Mouse (Mus musculus) midbrain, postnatal 0 days (tissue): ENCODE results near the gene Themis. TPM values are rescaled to one million over a fixed set of nuclear protein-coding genes. Genes with fewer than 3 reads are reported as not detected.

Source experiments
- ATAC-seq: fragments of 200-750 bp; cut with Nextera tagmentation; 2 replicates; pipeline ENCODE4 v1.8.0; 2017; ENCODE audit warnings: moderate number of reproducible peaks, mild to moderate bottlenecking, moderate TSS enrichment, moderate library complexity; ENCODE audit not compliant: low FRiP score
- DNase-seq: peaks from one replicate; pipeline ENCODE4 v3.0.0-alpha.2; 2015; ENCODE audit warnings: low spot score
- H3K27ac ChIP-seq: fragments of 300-500 bp; sonication (generic); 2 replicates; pipeline ENCODE4 v1.5.1; 2014; ENCODE audit warnings: low read depth, mild to moderate bottlenecking, low read length, mixed read lengths
- H3K27me3 ChIP-seq: fragments of 300-500 bp; sonication (generic); 2 replicates; pipeline ENCODE4 v1.6.1; 2014; ENCODE audit warnings: low read length, control low read depth, mixed read lengths; ENCODE audit not compliant: insufficient read depth
- H3K36me3 ChIP-seq: fragments of 300-500 bp; sonication (generic); 2 replicates; pipeline ENCODE4 v1.6.1; 2014; ENCODE audit warnings: low read length, control low read depth, mixed read lengths; ENCODE audit not compliant: insufficient read depth
- H3K4me1 ChIP-seq: fragments of 300-500 bp; sonication (generic); 2 replicates; pipeline ENCODE4 v1.6.1; 2014; ENCODE audit warnings: mild to moderate bottlenecking, control low read depth, antibody characterized with exemption, low read length, mixed read lengths; ENCODE audit not compliant: insufficient read depth
- H3K4me2 ChIP-seq: fragments of 300-500 bp; sonication (generic); 2 replicates; pipeline ENCODE4 v1.6.1; 2014; ENCODE audit warnings: low read depth, mild to moderate bottlenecking, low read length, mixed read lengths; ENCODE audit not compliant: poor library complexity, severe bottlenecking
- H3K4me3 ChIP-seq: fragments of 300-500 bp; sonication (generic); 2 replicates; pipeline ENCODE4 v1.5.1; 2014; ENCODE audit warnings: low read depth, mild to moderate bottlenecking, low read length, moderate library complexity
- H3K9ac ChIP-seq: fragments of 300-500 bp; sonication (generic); replicated peaks from 2 replicates; pipeline ENCODE4 v1.6.1; 2014; ENCODE audit warnings: mild to moderate bottlenecking, low read length, moderate library complexity, mixed read lengths; ENCODE audit not compliant: poor library complexity, severe bottlenecking
- H3K9me3 ChIP-seq: fragments of 300-500 bp; sonication (generic); 2 replicates; pipeline ENCODE4 v1.6.1; 2016; ENCODE audit warnings: low read length, control low read depth
- CTCF ChIP-seq: IDR thresholded peaks from 2 replicates; pipeline ENCODE4 v1.5.1; 2016; ENCODE audit warnings: antibody characterized with exemption, mild to moderate bottlenecking
- WGBS: fragments of 180-500 bp; shearing (Covaris S2); extraction: QIAGEN DNeasy Blood & Tissue Kit; methylation state at CpG from one replicate; pipeline ENCODE4 v1.1.7; 2014; 5-methylcytosine and 5-hydroxymethylcytosine counted together
- polyA plus RNA-seq: library from polyadenylated mRNA; unstranded; fragments of >200 nt; fragmentation: Nextera tagmentation; extraction: Ambion mirVana; gene quantifications from 2 replicates; pipeline ENCODE4 v1.2.1, GENCODE M21; 2015
- total RNA-seq: library from RNA; depleted of rRNA; stranded (reverse); fragments of >200 nt; gene quantifications from 2 replicates; pipeline ENCODE4 v1.2.3, GENCODE M21; 2014; rRNA removed

Themis gene
- total RNA-seq: not detected in 2 replicates
- not detected in 2 replicates for polyA plus RNA-seq

GRCm38 (mm10) chr10:28668261-28668660 lies at the start of gene Themis:
Themis (plus strand) TSS chr10:28668360.
- Histone ChIP-seq H3K27me3 (no peaks in the 10 kb centered on the region), H3K9ac (no peak within 1 kb of the TSS), H3K27ac (no peak within 1 kb of the TSS), H3K4me2 (no peak within 1 kb of the TSS), H3K36me3 (no peaks in the 10 kb centered on the region), H3K4me3 (no peak within 1 kb of the TSS), H3K4me1 (no peaks in the 10 kb centered on the region), H3K9me3 (no peaks in the 10 kb centered on the region)
- 71% methylated on average over 5 of the region's 5 CpGs for WGBS
- ATAC-seq: no peak
- TF ChIP-seq CTCF: no peak
- DNase-seq: no peak

- no peaks in the 10 kb centered on the region for H3K9me3 ChIP-seq
- no peak overlapping the region for H3K4me3 ChIP-seq
- no peak overlapping the region for H3K4me2 ChIP-seq
- H3K27ac ChIP-seq: no peak overlapping the region
- no peak for TF ChIP-seq CTCF
- ATAC-seq: no peak
- no peak overlapping the region for H3K9ac ChIP-seq
- no peaks in the 10 kb centered on the region for H3K27me3 ChIP-seq
- 82% methylated on average over 1 of the region's 1 CpGs for WGBS
- H3K4me1 ChIP-seq: no peaks in the 10 kb centered on the region
- H3K36me3 ChIP-seq: no peaks in the 10 kb centered on the region
- no peak for DNase-seq
Measured at GRCm38 (mm10) chr10:28619415-28619814, 48.7 kb upstream of the Themis start.

- Histone ChIP-seq H3K4me3 (no peak overlapping the region), H3K36me3 (no peaks in the 10 kb centered on the region), H3K4me2 (no peak overlapping the region), H3K9ac (no peak overlapping the region), H3K4me1 (no peaks in the 10 kb centered on the region), H3K9me3 (no peaks in the 10 kb centered on the region), H3K27ac (no peak overlapping the region), H3K27me3 (no peaks in the 10 kb centered on the region)
- ATAC-seq (no peak), DNase-seq (no peak)
- no peak for TF ChIP-seq CTCF
Measured at GRCm38 (mm10) chr10:28636096-28636495, 32.1 kb upstream of the Themis start.

GRCm38 (mm10) chr10:28641887-28642286 lies 26.3 kb upstream of the Themis start:
- no peak for TF ChIP-seq CTCF
- WGBS: 50% methylated on average over 2 of the region's 2 CpGs
- Histone ChIP-seq H3K9ac (no peak overlapping the region), H3K27ac (no peak overlapping the region), H3K4me1 (no peaks in the 10 kb centered on the region), H3K36me3 (no peaks in the 10 kb centered on the region), H3K27me3 (no peaks in the 10 kb centered on the region), H3K4me3 (no peak overlapping the region), H3K9me3 (no peaks in the 10 kb centered on the region), H3K4me2 (no peak overlapping the region)
- ATAC-seq: no peak
- DNase-seq: no peak

- Histone ChIP-seq H3K9ac (no peak overlapping the region), H3K27me3 (no peaks in the 10 kb centered on the region), H3K4me3 (no peak overlapping the region), H3K27ac (no peak overlapping the region), H3K9me3 (no peaks in the 10 kb centered on the region), H3K4me2 (no peak overlapping the region), H3K4me1 (no peaks in the 10 kb centered on the region), H3K36me3 (no peaks in the 10 kb centered on the region)
- ATAC-seq (no peak), DNase-seq (no peak)
- 95% methylated on average over 2 of the region's 2 CpGs for WGBS
- TF ChIP-seq CTCF: no peak
Measured at GRCm38 (mm10) chr10:28647855-28648254, 20.3 kb upstream of the Themis start.

GRCm38 (mm10) chr10:28649109-28649899 lies 18.9 kb upstream of the Themis start:
- Histone ChIP-seq H3K36me3 (no peaks in the 10 kb centered on the region), H3K4me3 (no peak overlapping the region), H3K9me3 (no peaks in the 10 kb centered on the region), H3K27me3 (no peaks in the 10 kb centered on the region), H3K4me2 (no peak overlapping the region), H3K4me1 (no peaks in the 10 kb centered on the region), H3K27ac (no peak overlapping the region), H3K9ac (no peak overlapping the region)
- 66% methylated on average over 6 of the region's 6 CpGs for WGBS
- ATAC-seq: no peak
- no peak for DNase-seq
- TF ChIP-seq CTCF: no peak
